Mouse (Mus musculus) layer of hippocampus, postnatal 36 days (tissue): ENCODE results near the gene Cabp1. TPM values are rescaled to one million over a fixed set of nuclear protein-coding genes. Genes with fewer than 3 reads are reported as not detected.
A peak's percentile ranks its signal among the peaks of the same experiment; 100 is the strongest.

Source experiments
- DNase-seq, 2 experiments: peaks; one replicate each; pipeline ENCODE4 v3.0.0; 2022
- total RNA-seq, 2 experiments: library from RNA; stranded (reverse); gene quantifications; 2 replicates each; pipeline ENCODE4 v1.2.3; 2021

The Cabp1 gene
- total RNA-seq, 2 experiments from 2014 or later = 122 to 139 TPM

- DNase-seq = no peak
Measured at GRCm38 (mm10) chr5:115208601-115209000, 14.4 kb upstream of the Cabp1 start.

- DNase-seq = no peak
Measured at GRCm38 (mm10) chr5:115207892-115208291, 13.7 kb upstream of the Cabp1 start.

DNA sequence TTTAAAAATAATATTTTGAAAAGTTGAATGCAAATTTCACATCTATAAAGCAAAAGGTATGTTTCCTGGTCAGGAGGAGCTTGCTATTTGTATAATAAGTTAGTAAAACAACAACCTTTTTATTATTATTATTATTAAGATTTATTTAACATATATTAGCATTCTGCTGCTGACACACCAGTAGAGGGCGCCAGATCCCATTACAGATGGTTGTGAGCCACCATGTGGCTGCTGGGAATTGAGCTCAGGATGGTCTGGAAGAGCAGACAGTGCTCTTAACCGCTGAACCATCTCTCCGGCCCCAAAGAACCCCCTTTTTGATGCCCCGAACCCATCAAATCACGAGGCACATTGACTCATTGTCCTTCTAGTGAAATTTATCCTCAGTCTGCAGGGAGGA is 13.1 kb upstream of the Cabp1 start:
- DNase-seq = no peak

DNA sequence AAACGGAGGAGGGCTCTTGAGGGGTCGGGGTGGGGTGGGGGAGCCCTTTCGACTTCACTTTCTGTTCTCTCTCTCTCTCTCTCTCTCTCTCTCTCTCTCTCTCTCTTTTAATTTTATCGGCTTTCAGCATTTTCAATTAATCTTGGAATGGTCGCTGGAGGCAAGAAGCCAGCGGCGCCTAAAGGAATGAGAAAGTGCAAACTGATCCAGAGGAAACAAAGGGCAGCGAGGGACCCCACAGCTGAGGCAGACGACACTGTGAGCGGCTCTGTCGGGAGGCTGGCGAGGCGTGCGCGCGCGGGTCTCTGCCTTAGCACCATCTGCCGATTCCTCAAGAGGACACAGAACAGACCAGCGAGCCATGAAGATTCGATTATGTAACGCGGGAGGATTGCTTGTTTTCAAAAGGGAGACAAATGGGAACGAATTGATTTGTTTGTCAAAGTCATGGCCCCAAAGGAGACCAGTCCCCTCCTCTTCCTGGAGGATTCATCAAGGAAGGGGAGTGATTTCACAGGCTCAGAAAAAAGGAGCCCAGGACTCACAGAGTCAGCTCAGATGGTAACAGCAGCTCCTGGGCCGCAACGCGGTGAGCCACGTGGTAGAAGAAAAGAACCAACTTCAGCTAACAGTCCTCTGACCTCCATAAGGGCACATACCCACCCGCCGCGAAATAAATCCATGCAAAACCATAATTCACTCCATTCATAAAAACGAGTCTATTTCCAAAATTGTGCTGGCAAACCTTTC is 10.6 kb upstream of the Cabp1 start:
- peak; percentile 51 to 54 for DNase-seq

GRCm38 (mm10) chr5:115203735-115204561 is 9.8 kb upstream of the Cabp1 start:
- no peak for DNase-seq

GRCm38 (mm10) chr5:115194626-115195221 is 543 bp upstream of the Cabp1 start:
- DNase-seq = no peak

DNA sequence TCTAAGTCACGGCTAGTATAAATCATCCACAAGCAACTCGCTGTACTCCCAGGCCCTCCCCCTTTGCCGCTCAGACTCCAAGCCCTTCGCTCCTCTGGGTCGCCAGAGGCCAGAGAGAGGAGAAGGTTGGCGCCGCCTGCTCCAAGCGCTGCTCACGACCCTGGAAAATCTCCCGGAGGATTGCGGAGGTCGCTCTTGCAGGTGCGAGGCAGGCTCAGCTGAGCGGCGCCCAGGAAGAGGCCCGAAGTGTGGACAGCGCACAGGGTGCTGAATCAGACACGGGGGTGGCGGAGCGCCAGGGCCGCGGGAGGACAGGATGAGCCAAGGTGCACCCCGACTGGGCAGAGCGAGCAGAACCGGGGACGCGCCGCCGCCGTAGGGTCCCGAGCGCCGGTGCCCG is 955 bp downstream of the Cabp1 start:
- DNase-seq = peak in 1 of 2 experiments; percentile 31

DNA sequence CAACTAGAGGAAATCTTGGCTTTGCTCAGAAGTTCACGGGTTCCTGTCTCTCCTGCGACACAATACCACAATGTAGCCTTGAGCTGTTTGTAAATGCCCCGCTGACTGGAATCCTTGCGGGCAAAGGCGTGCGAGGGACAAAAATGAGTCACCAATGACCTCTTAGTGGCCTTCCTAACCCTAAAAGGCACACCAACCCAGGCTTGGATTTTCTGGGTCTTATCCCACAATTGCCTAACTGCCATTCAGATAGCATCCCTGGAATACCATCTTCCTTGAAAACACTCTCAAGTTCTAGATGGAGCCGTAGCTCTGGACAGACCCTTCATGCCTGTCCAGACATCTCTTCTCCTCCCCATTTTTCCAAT is 1.4 kb downstream of the Cabp1 start:
- no peak for DNase-seq

- no peak for DNase-seq
Measured at GRCm38 (mm10) chr5:115191880-115192827, 2.0 kb downstream of the Cabp1 start.

DNA sequence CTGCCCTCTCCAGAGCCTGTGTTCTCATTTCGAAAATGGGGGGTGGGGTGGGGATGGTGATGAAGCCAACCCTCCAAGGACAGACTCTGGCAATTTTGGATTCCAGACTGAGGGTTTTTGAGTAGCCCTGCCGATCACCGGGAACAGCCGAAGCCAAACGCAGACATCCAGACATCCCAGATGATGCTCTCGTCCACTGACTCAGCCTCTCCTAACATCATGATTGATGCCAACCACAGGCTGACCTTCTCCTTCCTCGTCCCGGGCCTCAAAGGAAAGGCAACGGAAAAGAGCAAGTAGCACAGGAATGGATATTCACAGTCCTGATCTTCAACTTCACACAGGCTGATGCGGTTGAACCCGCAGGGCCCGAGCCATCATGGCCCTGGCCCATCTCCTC is 4.1 kb downstream of the Cabp1 start:
- DNase-seq = no peak

DNA sequence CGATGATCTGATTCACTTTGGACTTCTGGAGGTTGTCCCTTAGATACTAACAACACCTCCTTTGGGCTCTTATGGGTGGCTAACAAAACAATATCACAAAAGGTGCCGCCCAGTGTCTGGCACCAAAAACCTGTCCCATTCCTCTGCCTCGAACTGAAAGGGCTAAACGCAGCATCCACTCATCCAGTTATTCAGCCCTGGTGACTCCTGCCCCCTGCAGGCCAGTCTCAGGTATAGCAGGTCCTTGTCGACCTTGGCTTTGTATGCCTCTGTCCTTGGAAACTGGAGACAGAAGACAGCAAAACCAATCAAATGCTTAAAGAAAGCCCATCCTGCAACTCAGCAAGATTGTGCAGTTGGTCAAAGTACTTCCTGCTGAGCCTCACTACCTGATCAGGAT is 5.4 kb downstream of the Cabp1 start:
- DNase-seq = no peak

DNA sequence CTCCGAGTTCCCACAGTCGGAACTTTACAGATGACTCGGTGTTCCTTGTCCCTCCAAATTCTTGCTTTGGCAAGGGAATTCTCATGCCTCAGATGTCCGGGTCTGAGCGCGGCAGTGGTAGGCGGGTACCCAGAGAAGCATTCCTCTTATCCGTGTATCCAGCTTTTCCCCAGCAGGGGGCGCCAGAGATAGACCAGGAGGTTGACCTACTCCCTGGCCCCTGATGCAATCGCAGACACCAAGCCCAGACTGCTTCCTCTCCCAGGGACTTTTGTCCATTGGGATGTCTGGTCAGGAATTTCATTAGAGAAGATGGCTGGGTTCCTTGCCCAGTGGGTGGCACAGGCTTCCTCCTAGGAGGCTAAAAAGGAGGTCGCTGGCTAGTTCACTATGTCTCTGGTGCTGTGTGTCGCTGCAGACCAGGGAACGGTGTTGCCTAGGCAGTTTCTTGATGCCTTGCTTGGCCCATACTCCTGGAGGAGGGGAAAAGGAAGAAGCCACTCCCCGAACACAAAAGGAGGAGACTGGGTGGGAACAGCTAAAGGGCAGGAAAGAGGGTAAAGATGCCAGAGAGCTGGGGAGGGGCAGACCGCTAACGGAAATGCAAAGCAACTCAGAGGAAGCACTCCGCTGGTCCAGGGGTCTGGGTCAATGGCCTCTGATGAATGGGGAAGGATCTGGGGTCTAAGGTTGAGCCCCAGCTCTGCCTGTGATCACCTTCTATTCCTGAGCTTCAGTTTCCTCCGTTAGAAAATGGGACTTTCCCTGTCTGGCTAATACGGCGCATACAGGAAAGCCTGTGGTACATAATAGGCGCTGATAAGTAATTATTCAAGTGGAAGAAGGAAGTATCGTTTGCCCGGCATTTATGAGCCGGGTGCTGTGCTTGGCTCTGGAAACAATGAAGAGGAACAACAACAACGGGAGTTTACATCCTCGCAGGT is 6.7 kb downstream of the Cabp1 start:
- DNase-seq = peak; percentile 85 to 89

DNA sequence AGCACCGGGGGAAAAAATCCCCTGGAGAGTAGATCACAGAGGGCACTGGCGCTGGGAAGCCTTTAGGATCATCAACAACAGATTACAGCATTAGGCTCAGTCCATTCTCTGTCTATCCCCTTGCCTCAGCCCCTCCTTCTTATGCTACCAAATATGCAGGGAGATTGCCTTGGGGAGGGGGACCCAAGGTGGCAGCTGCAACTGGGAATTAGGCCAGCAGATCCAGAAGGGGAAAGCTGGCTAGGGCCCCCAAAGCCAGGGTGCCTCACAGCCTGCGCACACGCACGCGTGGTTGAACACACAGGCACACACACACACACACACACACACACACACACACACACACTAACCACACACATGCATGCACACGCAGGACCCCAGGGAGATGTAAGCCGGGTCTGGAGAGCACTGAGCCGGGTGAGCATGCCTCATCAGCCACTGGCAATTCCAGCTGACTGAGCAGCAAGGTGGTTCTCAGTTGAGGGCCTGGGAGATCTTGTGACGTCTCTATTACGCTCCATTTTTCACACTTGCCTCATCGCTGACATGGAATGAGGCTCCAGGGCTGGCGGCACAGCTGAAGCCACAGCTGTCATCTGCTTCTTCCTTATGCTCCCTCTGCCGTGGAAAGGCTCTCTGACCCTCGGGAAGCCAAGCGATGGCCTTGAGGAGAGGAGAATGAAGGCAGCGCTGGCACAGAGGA is 7.7 kb downstream of the Cabp1 start:
- DNase-seq = peak; percentile 27 to 37

DNA sequence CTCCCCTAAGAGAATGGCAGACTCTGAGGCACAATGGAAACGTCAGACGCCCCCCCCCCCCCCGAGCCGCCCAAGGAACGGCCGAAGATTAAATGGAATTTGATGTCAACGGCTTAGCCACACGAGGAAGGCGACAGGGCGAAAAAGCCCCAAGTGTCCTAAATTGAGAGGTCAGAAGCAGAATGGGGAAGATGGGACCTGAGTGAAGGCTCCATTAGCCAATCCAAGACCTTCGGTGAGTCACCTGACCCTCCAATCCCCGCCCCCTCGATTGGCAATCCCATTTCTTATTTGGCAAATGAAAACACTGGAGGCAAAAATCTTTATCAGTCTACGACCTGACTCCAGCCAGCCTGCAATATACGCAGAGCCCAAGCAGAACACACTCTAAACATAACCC is 9.5 kb downstream of the Cabp1 start:
- peak in 1 of 2 experiments; percentile 34 for DNase-seq

- no peak for DNase-seq
Measured at GRCm38 (mm10) chr5:115183482-115183881, 10.7 kb downstream of the Cabp1 start.

DNA sequence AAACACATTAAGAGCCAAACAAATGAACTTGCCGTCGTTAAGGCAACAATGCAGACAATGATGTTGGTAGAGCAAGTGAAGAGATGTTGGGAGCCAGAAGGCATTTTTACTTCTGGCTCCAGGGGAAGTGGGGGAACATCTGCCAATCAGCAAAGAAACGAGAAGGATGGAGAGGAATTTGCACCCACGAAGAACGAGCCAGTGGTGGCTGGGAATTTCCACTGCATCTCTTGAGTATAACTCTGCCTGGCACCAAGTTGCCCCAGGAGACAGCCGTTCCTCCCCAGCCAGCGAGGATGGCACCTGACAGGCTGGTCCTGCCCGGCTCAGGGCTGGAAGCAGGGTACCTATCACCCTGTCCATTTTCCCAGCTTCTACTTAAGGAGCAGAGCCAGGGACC is 11.3 kb downstream of the Cabp1 start:
- no peak for DNase-seq

- DNase-seq = no peak
Measured at GRCm38 (mm10) chr5:115181248-115181940, 12.8 kb downstream of the Cabp1 start.

GRCm38 (mm10) chr5:115179596-115179995 is 14.6 kb downstream of the Cabp1 start:
- no peak for DNase-seq

- DNase-seq = no peak
Measured at GRCm38 (mm10) chr5:115177866-115178265, 16.3 kb downstream of the Cabp1 start.

DNA sequence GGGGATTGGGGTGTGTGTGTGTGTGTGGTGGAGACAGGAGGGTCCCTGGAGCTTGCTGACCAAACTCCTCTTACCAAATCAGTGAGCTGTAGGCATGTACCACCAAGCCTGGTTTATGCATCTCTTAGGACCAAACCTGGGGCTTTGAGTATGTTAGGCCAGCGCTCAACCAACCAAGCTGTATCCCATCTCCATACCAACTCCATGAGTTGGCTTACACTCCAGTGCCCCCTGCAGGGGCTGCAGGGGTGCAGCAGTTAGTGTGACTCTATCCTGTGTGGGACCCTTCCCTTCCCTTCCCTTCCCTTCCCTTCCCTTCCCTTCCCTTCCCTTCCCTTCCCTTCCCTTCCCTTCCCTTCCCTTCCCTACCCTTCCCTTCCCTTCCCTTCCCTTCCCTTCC is 19.6 kb downstream of the Cabp1 start:
- DNase-seq = no peak
